Mouse (Mus musculus) splenic B cell, adult 2 months (primary cell): Measurements from ENCODE around the gene Smarcd3.

Experiments
- DNase-seq: peaks from one replicate; pipeline ENCODE4 v3.0.0-alpha.2; 2011; ENCODE audit warnings: low read depth, low spot score
- H3K27me3 ChIP-seq: 2 replicates; pipeline ENCODE4 v1.6.1; 2012; ENCODE audit warnings: mild to moderate bottlenecking, low read length, moderate library complexity, mixed read lengths; ENCODE audit not compliant: control insufficient read depth, poor library complexity, insufficient read depth, severe bottlenecking
- H3K36me3 ChIP-seq: 2 replicates; pipeline ENCODE4 v1.6.1; 2012; ENCODE audit warnings: mild to moderate bottlenecking, low read length, moderate library complexity, mixed read lengths; ENCODE audit not compliant: control insufficient read depth, poor library complexity, insufficient read depth, severe bottlenecking

Smarcd3 gene

GRCm38 (mm10) chr5:24635526-24636141 lies 11.4 kb upstream of the Smarcd3 start:
- Histone ChIP-seq H3K27me3 (no peaks in the 10 kb centered on the region), H3K36me3 (no peaks in the 10 kb centered on the region)
- DNase-seq: no peak

- DNase-seq: no peak
- Histone ChIP-seq H3K36me3 (no peaks in the 10 kb centered on the region), H3K27me3 (no peaks in the 10 kb centered on the region)
These were observed 10.9 kb upstream of the Smarcd3 start for GRCm38 (mm10) chr5:24635093-24635492.

- no peaks in the 10 kb centered on the region; the same call in 1 of the 2 replicates for H3K27me3 ChIP-seq
- no peaks in the 10 kb centered on the region for H3K36me3 ChIP-seq
- DNase-seq: no peak
These were observed 5.5 kb upstream of the Smarcd3 start for GRCm38 (mm10) chr5:24629712-24630111.

- no peak for DNase-seq
- Histone ChIP-seq H3K36me3 (no peaks in the 10 kb centered on the region), H3K27me3 (no peaks in the 10 kb centered on the region; the same call in 1 of the 2 replicates)
These were observed 560 bp upstream of the Smarcd3 start for GRCm38 (mm10) chr5:24624822-24625120.

GRCm38 (mm10) chr5:24623041-24623985 lies 898 bp downstream of the Smarcd3 start:
- DNase-seq: no peak
- Histone ChIP-seq H3K36me3 (no peaks in the 10 kb centered on the region), H3K27me3 (no peaks in the 10 kb centered on the region; the same call in 1 of the 2 replicates)

GRCm38 (mm10) chr5:24622386-24623040 lies 1.7 kb downstream of the Smarcd3 start:
- DNase-seq: no peak
- H3K27me3 ChIP-seq: no peaks in the 10 kb centered on the region; the same call in 1 of the 2 replicates
- H3K36me3 ChIP-seq: no peaks in the 10 kb centered on the region

- no peak for DNase-seq
- Histone ChIP-seq H3K36me3 (no peaks in the 10 kb centered on the region), H3K27me3 (no peaks in the 10 kb centered on the region)
These were observed 3.6 kb downstream of the Smarcd3 start for GRCm38 (mm10) chr5:24620626-24621025.

GRCm38 (mm10) chr5:24620116-24620515 lies 4.1 kb downstream of the Smarcd3 start:
- Histone ChIP-seq H3K36me3 (no peaks in the 10 kb centered on the region), H3K27me3 (no peaks in the 10 kb centered on the region)
- no peak for DNase-seq

GRCm38 (mm10) chr5:24618921-24619320 lies 5.3 kb downstream of the Smarcd3 start:
- H3K27me3 ChIP-seq: no peaks in the 10 kb centered on the region
- no peaks in the 10 kb centered on the region for H3K36me3 ChIP-seq
- no peak for DNase-seq

GRCm38 (mm10) chr5:24615097-24615496 lies 9.1 kb downstream of the Smarcd3 start:
- Histone ChIP-seq H3K36me3 (no peaks in the 10 kb centered on the region), H3K27me3 (no peaks in the 10 kb centered on the region)
- no peak for DNase-seq

- DNase-seq: no peak
- Histone ChIP-seq H3K36me3 (no peaks in the 10 kb centered on the region), H3K27me3 (no peaks in the 10 kb centered on the region)
These were observed 11.9 kb downstream of the Smarcd3 start for GRCm38 (mm10) chr5:24612302-24612649.

GRCm38 (mm10) chr5:24611366-24612301 lies 12.6 kb downstream of the Smarcd3 start:
- Histone ChIP-seq H3K36me3 (no peaks in the 10 kb centered on the region), H3K27me3 (no peaks in the 10 kb centered on the region)
- DNase-seq: no peak

- no peaks in the 10 kb centered on the region for H3K36me3 ChIP-seq
- DNase-seq: no peak
- H3K27me3 ChIP-seq: no peaks in the 10 kb centered on the region
These were observed 14.8 kb downstream of the Smarcd3 start for GRCm38 (mm10) chr5:24609388-24609787.

- Histone ChIP-seq H3K27me3 (no peaks in the 10 kb centered on the region), H3K36me3 (no peaks in the 10 kb centered on the region)
- no peak for DNase-seq
These were observed 18.1 kb downstream of the Smarcd3 start for GRCm38 (mm10) chr5:24605980-24606665.
